Mouse (Mus musculus) forebrain, embryonic 10.5 days (tissue): ENCODE results near the gene Myadml2. TPM values are rescaled to one million over a fixed set of nuclear protein-coding genes. Genes with fewer than 3 reads are reported as not detected.
A peak's percentile ranks its signal among the peaks of the same experiment; 100 is the strongest.
"Not testable (repeated sequence)": the region's sequence is repeated elsewhere in the genome, so short reads cannot be mapped to it uniquely, and the experiment has no call there.

ENCODE experiments used
- DNase-seq: peaks from one replicate; pipeline ENCODE4 v3.0.0-alpha.2; 2017; ENCODE audit warnings: low spot score; ENCODE audit errors: extremely low spot score
- H3K27ac ChIP-seq: fragments of 300-500 bp; sonication (generic); 2 replicates; pipeline ENCODE4 v1.5.1; 2016; ENCODE audit warnings: mild to moderate bottlenecking
- H3K27me3 ChIP-seq: fragments of 300-500 bp; sonication (generic); 2 replicates; pipeline ENCODE4 v1.6.1; 2016; ENCODE audit warnings: mild to moderate bottlenecking; ENCODE audit not compliant: poor library complexity, severe bottlenecking
- H3K36me3 ChIP-seq: fragments of 300-500 bp; sonication (generic); replicated peaks from 2 replicates; pipeline ENCODE4 v1.6.1; 2016; ENCODE audit warnings: mild to moderate bottlenecking, moderate library complexity
- H3K4me1 ChIP-seq: fragments of 300-500 bp; sonication (generic); 2 replicates; pipeline ENCODE4 v1.6.1; 2016
- H3K4me3 ChIP-seq: fragments of 300-500 bp; sonication (generic); 2 replicates; pipeline ENCODE4 v1.5.1; 2016; ENCODE audit warnings: mild to moderate bottlenecking, moderate library complexity
- H3K9me3 ChIP-seq: fragments of 300-500 bp; sonication (generic); 2 replicates; pipeline ENCODE4 v1.6.1; 2016; ENCODE audit warnings: mild to moderate bottlenecking, moderate library complexity
- WGBS: fragments of 180-500 bp; shearing (Covaris S2); methylation state at CpG from one replicate; pipeline ENCODE4 v1.1.7; 2016; 5-methylcytosine and 5-hydroxymethylcytosine counted together
- polyA plus RNA-seq: library from polyadenylated mRNA; unstranded; fragments of >200 nt; fragmentation: Nextera tagmentation; extraction: Ambion mirVana; gene quantifications from 2 replicates; pipeline ENCODE4 v1.2.1, GENCODE M21; 2016

Gene Myadml2
- polyA plus RNA-seq, 1 experiment from 2014 or later = not detected

DNA sequence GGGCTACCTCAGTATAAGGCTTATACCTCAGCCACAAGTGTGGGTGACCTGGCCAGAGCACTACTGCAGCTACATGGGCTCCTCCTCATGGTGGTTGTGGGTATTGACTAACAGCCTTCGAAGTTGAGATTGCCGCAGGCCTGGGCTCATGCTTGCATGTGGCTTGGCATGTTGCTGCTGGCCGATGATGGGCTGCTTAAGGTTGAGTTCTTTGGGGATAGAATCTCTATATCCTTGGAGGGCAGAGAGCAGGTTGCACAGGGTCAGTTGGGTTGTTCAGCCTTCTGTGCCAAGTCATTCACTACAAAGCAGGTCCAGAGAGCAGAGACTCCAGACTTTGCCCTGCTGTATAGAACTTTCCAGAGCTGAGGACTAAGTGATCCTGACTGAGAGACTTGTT lies 32.0 kb upstream of the Myadml2 start:
- 0 out of 2 replicates have a peak, but pooled peaks cover 4% of the 10 kb centered on the region for H3K4me1 ChIP-seq
- H3K27ac ChIP-seq = no peak overlapping the region
- no peaks in the 10 kb centered on the region for H3K9me3 ChIP-seq
- peaks cover 88% of the 10 kb centered on the region for H3K36me3 ChIP-seq
- H3K4me3 ChIP-seq = no peak overlapping the region
- WGBS = 85% methylated on average over 3 of the region's 3 CpGs
- no peaks in the 10 kb centered on the region for H3K27me3 ChIP-seq
- DNase-seq = no peak

DNA sequence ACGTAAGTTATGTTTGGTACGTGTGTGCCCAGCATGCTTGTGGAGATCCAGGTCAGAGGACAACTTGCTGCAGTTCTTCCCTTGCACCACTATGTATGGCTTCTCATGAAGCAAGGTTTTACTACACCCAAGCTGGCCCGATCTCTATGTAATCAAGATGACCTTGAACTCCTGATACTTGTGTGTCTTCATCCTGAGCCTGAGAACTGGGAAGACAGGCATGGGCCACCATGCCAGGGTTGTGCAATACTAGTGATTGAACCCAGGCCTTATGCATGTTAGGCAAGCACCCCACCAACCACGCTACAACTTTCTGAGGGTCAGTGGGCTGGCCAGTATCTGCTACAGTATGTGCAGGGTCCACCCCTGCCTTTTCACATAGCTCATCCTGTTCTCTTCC lies 29.0 kb upstream of the Myadml2 start:
- 98% methylated on average over 4 of the region's 4 CpGs for WGBS
- H3K4me1 ChIP-seq = peaks cover 28% of the 10 kb centered on the region
- no peak overlapping the region for H3K27ac ChIP-seq
- H3K9me3 ChIP-seq = no peaks in the 10 kb centered on the region
- DNase-seq = no peak
- peaks cover 72% of the 10 kb centered on the region for H3K36me3 ChIP-seq
- H3K27me3 ChIP-seq = no peaks in the 10 kb centered on the region
- H3K4me3 ChIP-seq = no peak overlapping the region

DNA sequence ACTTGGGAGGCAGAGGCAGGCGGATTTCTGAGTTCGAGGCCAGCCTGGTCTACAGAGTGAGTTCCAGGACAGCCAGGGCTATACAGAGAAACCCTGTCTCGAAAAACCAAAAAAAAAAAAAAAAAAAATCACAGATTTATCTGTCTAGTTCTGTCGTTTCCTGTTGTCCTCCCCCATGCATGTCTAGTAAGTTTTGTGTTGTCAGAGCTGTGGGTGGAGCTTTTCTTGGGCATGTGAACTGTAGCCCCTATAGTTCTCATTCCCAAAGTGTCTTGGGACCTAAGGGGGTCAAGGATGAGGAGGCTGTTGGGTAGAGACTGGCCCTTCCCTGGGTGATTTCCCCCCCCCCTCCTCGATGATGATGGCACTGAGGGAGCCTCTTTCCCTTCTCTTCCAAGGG lies 27.9 kb upstream of the Myadml2 start:
- not testable (repeated sequence) for H3K27me3 ChIP-seq, H3K4me3 ChIP-seq, DNase-seq, H3K27ac ChIP-seq, H3K9me3 ChIP-seq
- H3K4me1 ChIP-seq = peaks cover 28% of the 10 kb centered on the region
- H3K36me3 ChIP-seq = peaks cover 63% of the 10 kb centered on the region
- 80% methylated on average over 5 of the region's 5 CpGs for WGBS

DNA sequence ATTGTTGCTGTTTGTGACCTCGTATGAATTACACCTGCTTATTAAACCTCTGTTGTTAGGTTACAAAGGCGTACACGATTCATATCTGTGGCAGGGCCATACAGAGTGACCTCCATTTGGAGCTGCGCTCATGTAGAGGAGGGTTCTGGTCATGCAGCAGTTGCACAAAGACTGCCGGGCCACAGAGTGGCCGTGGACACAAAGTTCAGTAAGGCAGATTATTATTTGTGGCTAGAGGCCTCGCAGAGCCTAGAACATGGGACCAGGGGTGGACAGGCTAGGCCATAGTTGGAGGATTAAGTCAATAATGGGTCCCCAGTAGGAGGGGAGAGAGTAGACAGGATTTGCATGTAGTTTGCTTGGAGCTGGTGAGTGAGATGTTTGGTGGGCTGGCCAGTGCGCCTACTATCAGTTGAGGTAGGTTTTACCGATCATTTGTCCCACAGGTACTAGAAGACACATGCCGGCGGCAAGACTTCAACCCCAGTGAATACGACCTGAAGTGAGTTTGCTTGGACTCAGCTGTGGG lies 25.7 kb upstream of the Myadml2 start:
- Histone ChIP-seq H3K27me3 (no peaks in the 10 kb centered on the region), H3K36me3 (peaks cover 41% of the 10 kb centered on the region), H3K27ac (peak overlapping the region; percentile 97), H3K4me1 (peaks cover 28% of the 10 kb centered on the region), H3K4me3 (peak overlapping the region; percentile 73), H3K9me3 (no peaks in the 10 kb centered on the region)
- 44% methylated on average over 12 of the region's 12 CpGs for WGBS
- no peak for DNase-seq

DNA sequence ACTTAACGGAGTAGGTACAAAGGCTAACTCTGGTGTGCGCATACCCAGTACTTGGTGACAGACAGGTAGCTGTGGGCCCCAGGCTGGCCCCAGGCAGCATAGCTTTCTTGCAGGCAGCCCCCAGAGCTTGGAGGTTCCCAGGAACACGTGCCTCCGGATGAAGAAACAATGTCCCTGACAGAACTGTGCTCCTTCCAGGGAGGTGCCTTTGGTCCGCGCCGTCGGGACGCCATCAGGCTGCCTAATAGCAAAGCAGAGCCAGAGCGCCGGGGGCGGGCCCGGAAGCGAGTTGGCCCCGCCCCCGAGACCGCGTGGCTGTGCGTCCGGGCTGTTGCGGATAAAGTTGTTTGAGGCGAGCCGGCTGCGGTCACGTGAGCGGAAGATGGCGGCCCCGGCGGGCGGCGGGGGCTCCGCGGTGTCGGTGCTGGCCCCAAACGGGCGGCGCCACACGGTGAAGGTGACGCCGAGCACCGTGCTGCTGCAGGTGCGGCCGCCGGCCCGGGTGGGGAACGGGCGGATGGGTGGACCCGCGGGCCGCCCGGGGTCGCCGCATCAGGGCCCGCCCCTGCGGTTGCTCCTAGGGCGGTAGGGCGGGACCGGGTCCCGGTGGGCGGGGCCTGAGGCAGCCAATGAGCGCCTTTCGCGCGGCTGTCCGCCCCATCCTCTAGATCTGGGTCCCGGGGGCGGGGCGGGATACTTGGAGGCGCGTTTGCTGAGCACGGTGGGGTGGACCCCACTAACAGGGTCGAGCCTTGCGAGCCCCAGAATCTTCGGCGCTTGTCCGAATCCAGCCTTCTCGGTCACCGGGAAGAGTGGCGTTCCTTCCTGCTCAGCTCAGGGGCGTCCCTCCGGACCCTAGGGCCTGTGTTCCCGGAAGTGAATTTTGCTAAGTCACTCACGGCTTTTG lies 25.0 kb upstream of the Myadml2 start, which contains the start of gene Aspscr1:
TSS of gene Aspscr1 (plus strand) at position 287 of the 907 bp plus-strand sequence.
- H3K4me3 ChIP-seq = peak within 1 kb of the TSS; percentile 73
- no peaks in the 10 kb centered on the region for H3K9me3 ChIP-seq
- 1% methylated on average over 83 of the region's 83 CpGs for WGBS
- H3K36me3 ChIP-seq = peaks cover 34% of the 10 kb centered on the region
- peak within 1 kb of the TSS; percentile 97 for H3K27ac ChIP-seq
- peaks cover 28% of the 10 kb centered on the region for H3K4me1 ChIP-seq
- peak; percentile 94 for DNase-seq
- no peaks in the 10 kb centered on the region for H3K27me3 ChIP-seq

DNA sequence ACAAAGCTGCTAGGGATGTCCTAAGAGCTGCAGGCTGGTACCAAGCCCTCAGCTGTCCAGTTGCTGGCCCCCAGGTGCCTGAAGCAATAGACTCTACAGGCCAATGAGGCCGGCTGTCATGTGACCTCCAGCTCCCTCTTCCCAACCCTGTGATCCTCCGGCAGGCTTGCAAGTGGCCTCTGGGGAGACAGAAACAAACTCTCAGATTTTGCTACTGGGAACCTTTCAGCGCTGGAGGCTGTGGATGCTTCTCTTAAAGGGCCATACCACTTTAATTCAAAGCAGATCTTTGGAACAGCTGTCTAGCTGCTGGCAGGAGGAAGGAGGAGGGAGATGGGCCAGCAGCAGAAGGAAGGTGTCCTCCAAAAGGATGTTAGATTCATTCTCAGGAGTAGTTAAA lies 18.7 kb upstream of the Myadml2 start:
- Histone ChIP-seq H3K9me3 (no peaks in the 10 kb centered on the region), H3K27me3 (peaks cover 44% of the 10 kb centered on the region), H3K4me3 (no peak overlapping the region), H3K4me1 (peaks cover 23% of the 10 kb centered on the region), H3K27ac (no peak overlapping the region), H3K36me3 (no peaks in the 10 kb centered on the region)
- DNase-seq = peak; percentile 31
- WGBS = 6% methylated on average over 3 of the region's 3 CpGs

DNA sequence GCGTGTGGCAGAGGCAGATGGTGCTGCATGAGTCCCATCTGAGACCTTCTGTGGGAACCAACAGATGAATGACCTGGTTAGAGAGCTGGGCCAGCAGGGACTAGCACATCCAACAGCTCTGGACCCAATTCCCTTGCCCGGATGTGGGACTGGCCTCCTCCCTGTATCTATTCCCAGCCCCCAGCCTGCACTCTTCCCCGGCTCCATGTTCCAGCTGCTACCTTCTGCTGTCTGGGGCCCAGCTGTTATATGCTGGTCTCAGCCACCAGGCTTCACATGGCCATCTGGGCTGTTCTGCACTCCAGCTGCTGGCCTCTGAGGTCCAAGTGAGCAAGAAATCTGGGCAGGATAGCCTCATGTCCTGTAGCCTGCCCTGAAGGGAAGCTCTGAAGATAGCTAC lies 17.4 kb upstream of the Myadml2 start:
- no peaks in the 10 kb centered on the region for H3K36me3 ChIP-seq
- H3K27me3 ChIP-seq = peaks cover 57% of the 10 kb centered on the region
- peaks cover 34% of the 10 kb centered on the region for H3K4me1 ChIP-seq
- H3K27ac ChIP-seq = no peak overlapping the region
- no peak for DNase-seq
- H3K9me3 ChIP-seq = no peaks in the 10 kb centered on the region
- WGBS = 86% methylated on average over 3 of the region's 3 CpGs
- H3K4me3 ChIP-seq = no peak overlapping the region

DNA sequence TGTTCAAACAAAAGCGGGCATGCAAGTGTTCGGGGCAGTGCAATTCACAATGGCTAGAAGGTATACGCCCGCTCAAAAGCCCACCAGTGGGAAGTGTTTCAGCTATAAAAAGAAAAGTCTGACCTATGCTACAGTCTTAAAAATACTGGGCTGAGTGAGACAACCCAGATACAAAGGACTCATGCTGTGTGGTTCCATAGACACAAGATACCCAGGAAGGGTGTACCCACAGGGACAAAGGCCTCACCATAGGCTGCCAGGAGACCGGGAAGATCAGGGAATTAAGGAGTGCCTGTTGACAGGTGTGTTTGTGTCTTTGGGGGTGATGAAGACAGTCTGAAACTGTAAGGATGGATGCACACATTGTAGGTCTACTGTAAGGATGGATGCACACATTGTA lies 15.8 kb upstream of the Myadml2 start:
- peaks cover 73% of the 10 kb centered on the region for H3K27me3 ChIP-seq
- H3K36me3 ChIP-seq = no peaks in the 10 kb centered on the region
- no peak overlapping the region for H3K4me3 ChIP-seq
- no peaks in the 10 kb centered on the region for H3K9me3 ChIP-seq
- WGBS = 75% methylated on average over 5 of the region's 5 CpGs
- no peak for DNase-seq
- H3K4me1 ChIP-seq = peaks cover 51% of the 10 kb centered on the region
- no peak overlapping the region for H3K27ac ChIP-seq

DNA sequence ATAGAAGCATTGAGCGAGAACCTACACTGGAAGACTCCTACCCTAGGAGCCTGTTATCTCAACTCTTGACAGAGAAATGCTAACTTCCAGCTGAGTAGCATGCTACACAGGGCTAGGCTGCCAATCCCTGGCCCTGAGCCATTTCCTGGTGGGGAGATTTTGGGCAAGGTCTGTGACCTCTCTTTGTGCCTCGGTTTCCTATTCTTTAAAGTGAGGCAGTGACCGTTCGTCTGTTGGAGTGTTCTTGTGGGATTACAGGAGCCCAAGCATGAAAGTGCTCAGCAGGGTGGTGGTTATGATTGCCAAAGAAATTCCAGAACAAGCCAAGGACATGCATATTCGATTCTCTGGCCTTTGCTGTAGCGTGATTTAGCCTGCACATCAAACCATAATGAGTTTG lies 14.8 kb upstream of the Myadml2 start:
- Histone ChIP-seq H3K4me3 (no peak overlapping the region), H3K9me3 (no peaks in the 10 kb centered on the region), H3K27ac (no peak overlapping the region), H3K4me1 (peaks cover 54% of the 10 kb centered on the region), H3K36me3 (no peaks in the 10 kb centered on the region), H3K27me3 (peaks cover 83% of the 10 kb centered on the region)
- DNase-seq = no peak
- 57% methylated on average over 6 of the region's 6 CpGs for WGBS

DNA sequence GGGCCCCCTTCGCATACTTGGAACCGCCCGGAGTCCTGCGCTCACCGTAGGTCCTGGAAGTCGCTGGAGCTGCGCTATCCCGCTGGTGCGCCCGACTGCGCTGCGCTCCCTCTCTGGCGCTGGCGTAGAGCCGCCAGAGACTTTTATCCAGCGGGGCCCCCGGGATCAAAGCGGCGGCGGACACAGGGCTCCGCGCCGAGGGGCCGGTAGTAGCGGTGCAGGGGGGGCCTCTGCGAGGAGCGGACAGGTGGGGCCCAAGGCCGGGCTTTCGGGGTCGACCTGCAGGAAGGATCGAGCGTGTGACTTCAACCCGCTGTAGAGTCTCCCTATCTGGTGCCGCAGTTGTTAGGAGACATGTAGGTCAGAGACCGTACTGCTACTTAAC lies 13.1 kb upstream of the Myadml2 start, which contains the start of gene Notum:
TSS of gene Notum (minus strand) at position 100 of the 385 bp plus-strand sequence.
- Histone ChIP-seq H3K9me3 (no peaks in the 10 kb centered on the region), H3K36me3 (no peaks in the 10 kb centered on the region), H3K27ac (peak within 1 kb of the TSS; percentile 65), H3K4me3 (peak within 1 kb of the TSS; percentile 53), H3K4me1 (peaks cover 45% of the 10 kb centered on the region), H3K27me3 (peaks cover 97% of the 10 kb centered on the region)
- under 1% methylated on average over 35 of the region's 35 CpGs for whole genome bisulfite sequencing
- DNase-seq = peak; percentile 28

DNA sequence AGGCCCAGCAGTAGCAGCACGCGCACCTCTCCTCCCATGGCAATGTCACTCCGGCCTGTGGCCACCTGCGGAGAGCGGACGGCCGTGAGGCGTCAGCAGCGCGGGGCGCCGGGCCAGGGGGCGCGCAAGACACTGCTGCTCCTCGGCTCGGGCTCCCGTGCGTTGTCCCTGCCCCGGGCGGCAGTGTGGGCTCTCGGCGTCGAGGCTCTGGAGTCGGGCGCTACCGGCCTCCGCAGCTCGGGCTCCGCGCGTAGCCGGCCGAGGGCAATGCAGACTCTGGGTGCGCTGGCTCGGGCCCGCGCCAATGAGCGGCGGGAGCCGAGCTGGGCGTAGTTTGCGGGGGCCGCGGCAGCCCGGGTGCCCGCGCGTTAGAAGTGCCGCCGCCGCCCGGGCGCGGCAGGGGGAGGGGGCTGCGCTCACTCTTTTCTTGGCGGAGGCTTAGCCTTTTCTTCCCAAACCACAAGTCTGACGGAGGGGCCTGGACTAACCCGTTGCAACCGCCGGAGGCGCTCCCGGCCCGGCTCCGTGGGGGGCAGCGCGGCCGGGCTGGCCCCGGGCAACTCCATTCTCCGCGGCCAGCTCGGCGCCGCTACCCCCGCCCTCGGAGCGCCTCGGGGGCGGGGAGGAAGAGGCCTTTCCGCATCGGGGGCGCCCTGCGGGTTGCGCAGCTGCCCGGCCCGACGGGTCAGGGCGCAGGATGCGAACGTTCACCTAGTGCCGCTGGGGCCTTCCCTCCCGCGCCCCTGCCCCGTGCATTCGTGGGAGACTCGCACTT lies 12.5 kb upstream of the Myadml2 start:
- peaks cover 99% of the 10 kb centered on the region for H3K27me3 ChIP-seq
- under 1% methylated on average over 94 of the region's 95 CpGs for WGBS
- H3K4me1 ChIP-seq = peaks cover 43% of the 10 kb centered on the region
- no peaks in the 10 kb centered on the region for H3K36me3 ChIP-seq
- peak overlapping the region; percentile 65 for H3K27ac ChIP-seq
- H3K9me3 ChIP-seq = no peaks in the 10 kb centered on the region
- DNase-seq = peak; percentile 49
- H3K4me3 ChIP-seq = peak overlapping the region; percentile 53

DNA sequence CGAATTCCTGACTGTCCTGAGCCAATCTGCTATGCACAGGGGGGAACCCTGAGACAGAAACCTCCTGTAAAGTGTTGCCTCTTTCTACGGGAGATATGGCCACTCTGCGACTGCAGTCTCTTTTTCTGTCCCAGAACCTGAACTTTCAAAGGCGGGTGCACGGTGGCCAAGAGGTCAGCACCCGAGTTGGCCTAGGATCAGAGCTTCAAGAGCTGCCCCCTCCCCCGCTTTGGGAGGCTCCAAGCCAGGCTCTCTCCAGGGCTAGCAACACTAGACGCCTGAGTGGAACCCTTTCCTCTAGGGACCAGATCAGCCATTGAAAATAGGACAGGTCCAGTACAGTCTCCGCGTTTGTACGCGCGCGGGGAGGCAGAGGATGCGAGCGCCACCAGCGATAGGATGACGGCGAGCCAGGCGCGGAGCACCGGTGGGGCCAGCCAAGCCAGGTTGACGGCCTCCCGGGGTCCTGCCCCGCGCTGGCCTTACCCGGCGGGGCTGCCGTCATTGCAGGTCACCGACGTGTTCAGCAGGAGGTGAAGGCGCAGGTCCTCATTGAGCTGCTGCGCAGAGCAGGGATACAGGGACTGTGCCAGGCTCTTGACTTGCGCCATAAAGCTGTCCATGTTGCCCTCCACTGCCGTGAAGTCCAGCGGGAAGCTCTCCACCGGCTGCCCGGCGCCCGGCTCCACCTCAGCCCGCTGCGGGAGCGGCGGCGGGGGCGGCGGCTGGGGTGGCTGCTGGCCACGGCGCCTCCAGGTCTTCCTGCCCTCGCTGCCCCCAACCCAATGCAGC lies 11.7 kb upstream of the Myadml2 start:
- 3% methylated on average over 50 of the region's 50 CpGs for WGBS
- Histone ChIP-seq H3K36me3 (no peaks in the 10 kb centered on the region), H3K9me3 (no peaks in the 10 kb centered on the region), H3K27ac (peak overlapping the region; percentile 65), H3K27me3 (peaks cover 95% of the 10 kb centered on the region), H3K4me3 (peak overlapping the region; percentile 53), H3K4me1 (peaks cover 43% of the 10 kb centered on the region)
- peak; percentile 29 for DNase-seq
